Mouse (Mus musculus): ENCODE data around the gene Stum. TPM values are rescaled to one million over a fixed set of nuclear protein-coding genes. Genes with fewer than 3 reads are reported as not detected.

The Stum gene
- polyA plus RNA-seq, 1 experiment, result not detected

- no peak for TF ChIP-seq TAL1 (IDR thresholded peaks at IDR 0.05; ENCODE audit: low read length)
- TF ChIP-seq GATA1 (IDR thresholded peaks at IDR 0.05; ENCODE audit: low read length), result no peak
- H3K27me3 ChIP-seq (ENCODE audit: control insufficient read depth), result no peaks in the 10 kb centered on the region
- no peaks in the 10 kb centered on the region for H3K36me3 ChIP-seq (ENCODE audit: control insufficient read depth)
- H3K9me3 ChIP-seq (ENCODE audit: control insufficient read depth, low read length), result no peaks in the 10 kb centered on the region
- no peak overlapping the region for H3K4me3 ChIP-seq (replicated peaks)
- peaks cover 39% of the 10 kb centered on the region for H3K4me1 ChIP-seq (ENCODE audit: control insufficient read depth)
Measured at GRCm38 (mm10) chr1:180388481-180388880, 94.8 kb downstream of the Stum start.

DNA sequence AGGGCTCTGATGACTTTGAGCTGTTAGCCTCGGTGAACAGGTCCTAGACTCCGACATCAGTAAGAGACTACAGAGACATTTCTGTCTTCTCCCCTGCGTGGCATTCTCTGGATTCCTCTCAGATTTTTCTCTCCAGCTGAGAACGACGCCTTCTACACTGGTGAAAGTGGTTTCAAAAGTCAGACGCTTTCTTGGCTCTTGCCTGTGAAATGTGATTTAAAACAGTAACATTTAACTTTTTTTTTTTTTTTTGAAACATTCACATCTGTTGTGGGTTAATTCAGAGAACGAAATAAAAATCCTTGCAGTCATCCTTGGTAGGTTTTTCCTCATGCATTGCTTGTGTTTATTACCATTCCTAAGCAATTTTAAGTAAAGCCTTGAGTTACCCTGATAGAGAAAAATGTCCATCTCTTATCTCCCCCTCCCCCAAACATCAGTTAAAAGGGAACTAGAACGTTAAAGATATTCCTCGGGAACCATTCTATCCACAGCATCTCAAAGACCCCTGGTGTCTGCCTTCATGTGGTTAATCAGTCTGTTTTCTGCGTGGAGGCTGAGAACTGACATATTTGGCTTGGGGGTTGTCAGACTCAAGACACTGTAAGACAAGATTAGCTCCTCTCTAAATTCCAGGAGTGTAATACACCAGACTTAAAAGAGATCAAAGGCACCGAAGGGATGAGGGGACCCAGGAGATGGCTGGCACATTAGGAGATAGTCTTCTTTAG lies 95.4 kb downstream of the Stum start:
- Histone ChIP-seq H3K27me3 (ENCODE audit: control insufficient read depth) (no peaks in the 10 kb centered on the region), H3K4me1 (ENCODE audit: control insufficient read depth) (peaks cover 39% of the 10 kb centered on the region), H3K36me3 (ENCODE audit: control insufficient read depth) (no peaks in the 10 kb centered on the region), H3K9me3 (ENCODE audit: control insufficient read depth, low read length) (no peaks in the 10 kb centered on the region), H3K4me3 (replicated peaks) (peak overlapping the region; percentile 71)
- TF ChIP-seq GATA1 (IDR thresholded peaks at IDR 0.05; ENCODE audit: low read length), result no peak

- peak overlapping the region; percentile 71 for H3K4me3 ChIP-seq (replicated peaks)
- no peaks in the 10 kb centered on the region for H3K9me3 ChIP-seq (ENCODE audit: control insufficient read depth, low read length)
- H3K4me1 ChIP-seq (ENCODE audit: control insufficient read depth), result peaks cover 39% of the 10 kb centered on the region
- no peaks in the 10 kb centered on the region for H3K36me3 ChIP-seq (ENCODE audit: control insufficient read depth)
- no peaks in the 10 kb centered on the region for H3K27me3 ChIP-seq (ENCODE audit: control insufficient read depth)
- TF ChIP-seq TAL1 (IDR thresholded peaks at IDR 0.05; ENCODE audit: low read length), result no peak
- no peak for TF ChIP-seq GATA1 (IDR thresholded peaks at IDR 0.05; ENCODE audit: low read length)
Measured at GRCm38 (mm10) chr1:180386951-180387749, 96.2 kb downstream of the Stum start.

DNA sequence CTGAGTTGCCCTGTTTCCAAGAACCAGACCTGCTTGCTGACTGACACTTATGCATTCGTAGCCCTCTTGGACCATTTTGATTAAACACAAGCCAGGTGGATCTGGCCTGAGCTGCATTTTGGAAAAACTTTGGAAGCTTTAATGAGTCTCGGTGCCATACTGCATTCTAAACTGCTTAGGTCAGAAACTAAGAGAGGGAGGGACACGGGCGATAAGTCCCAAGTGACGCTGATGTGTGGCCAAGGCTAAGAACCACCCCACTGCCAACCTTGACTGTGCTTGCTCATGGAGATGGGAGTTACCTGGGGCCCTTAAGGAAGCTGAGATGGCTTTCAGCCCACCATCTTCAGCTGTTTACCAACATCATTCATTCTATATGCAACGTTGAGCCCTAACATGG lies 98.0 kb downstream of the Stum start:
- TF ChIP-seq TAL1 (IDR thresholded peaks at IDR 0.05; ENCODE audit: low read length) (no peak), GATA1 (IDR thresholded peaks at IDR 0.05; ENCODE audit: low read length) (no peak)
- Histone ChIP-seq H3K4me3 (replicated peaks) (no peak overlapping the region), H3K27me3 (ENCODE audit: control insufficient read depth) (no peaks in the 10 kb centered on the region), H3K36me3 (ENCODE audit: control insufficient read depth) (no peaks in the 10 kb centered on the region), H3K9me3 (ENCODE audit: control insufficient read depth, low read length) (no peaks in the 10 kb centered on the region), H3K4me1 (ENCODE audit: control insufficient read depth) (peaks cover 38% of the 10 kb centered on the region)

- H3K36me3 ChIP-seq (ENCODE audit: control insufficient read depth), result no peaks in the 10 kb centered on the region
- no peak for TF ChIP-seq GATA1 (IDR thresholded peaks at IDR 0.05; ENCODE audit: low read length)
- TF ChIP-seq TAL1 (IDR thresholded peaks at IDR 0.05; ENCODE audit: low read length), result no peak
- H3K27me3 ChIP-seq (ENCODE audit: control insufficient read depth), result no peaks in the 10 kb centered on the region
- no peaks in the 10 kb centered on the region for H3K9me3 ChIP-seq (ENCODE audit: control insufficient read depth, low read length)
- no peak overlapping the region for H3K4me3 ChIP-seq (replicated peaks)
- peaks cover 36% of the 10 kb centered on the region for H3K4me1 ChIP-seq (ENCODE audit: control insufficient read depth)
Measured at GRCm38 (mm10) chr1:180384486-180384885, 98.8 kb downstream of the Stum start.

- Histone ChIP-seq H3K4me3 (replicated peaks) (no peak overlapping the region), H3K36me3 (ENCODE audit: control insufficient read depth) (no peaks in the 10 kb centered on the region), H3K27me3 (ENCODE audit: control insufficient read depth) (no peaks in the 10 kb centered on the region), H3K9me3 (ENCODE audit: control insufficient read depth, low read length) (no peaks in the 10 kb centered on the region), H3K4me1 (ENCODE audit: control insufficient read depth) (peaks cover 36% of the 10 kb centered on the region)
- TF ChIP-seq TAL1 (IDR thresholded peaks at IDR 0.05; ENCODE audit: low read length), result no peak
- TF ChIP-seq GATA1 (IDR thresholded peaks at IDR 0.05; ENCODE audit: low read length), result no peak
Measured at GRCm38 (mm10) chr1:180383884-180384283, 99.4 kb downstream of the Stum start.

Other genes with a start within 250 kb of the Stum start
- 0.46 and 0.60 TPM in 2 replicates for gene Psen2, start 220.1 kb downstream of the Stum start, polyA plus RNA-seq (2012)
- gene Itpkb, start 153.0 kb downstream of the Stum start, polyA plus RNA-seq (2012), result 0.03 and 0.04 TPM in 2 replicates
- gene Parp1, start 85.4 kb upstream of the Stum start, polyA plus RNA-seq (2012), result 3.5 and 4.1 TPM in 2 replicates
- 0.18 and 0.36 TPM in 2 replicates for gene Lin9, start 157.6 kb upstream of the Stum start, polyA plus RNA-seq (2012)
- gene Mixl1, start 213.5 kb upstream of the Stum start, polyA plus RNA-seq (2012), result not detected in 2 replicates
- 0.23 and 0.27 TPM in 2 replicates for gene Acbd3, start 242.5 kb upstream of the Stum start, polyA plus RNA-seq (2012)